Mouse (Mus musculus): ENCODE data around the gene Olfr316. TPM values are rescaled to one million over a fixed set of nuclear protein-coding genes. Genes with fewer than 3 reads are reported as not detected.

The Olfr316 gene
- polyA plus RNA-seq (2012; ENCODE audit: low replicate concordance): 0.12 TPM in 1 of 2 replicates, not detected in the other

GRCm38 (mm10) chr11:58752434-58752833, at the start of gene Olfr316:
TSS of gene Olfr316 (plus strand) at chr11:58752734.

GRCm38 (mm10) chr11:58723914-58724313, 28.6 kb upstream of the Olfr316 start, which contains the start of gene Olfr318:
TSS of gene Olfr318 (minus strand) at chr11:58724014.

DNA sequence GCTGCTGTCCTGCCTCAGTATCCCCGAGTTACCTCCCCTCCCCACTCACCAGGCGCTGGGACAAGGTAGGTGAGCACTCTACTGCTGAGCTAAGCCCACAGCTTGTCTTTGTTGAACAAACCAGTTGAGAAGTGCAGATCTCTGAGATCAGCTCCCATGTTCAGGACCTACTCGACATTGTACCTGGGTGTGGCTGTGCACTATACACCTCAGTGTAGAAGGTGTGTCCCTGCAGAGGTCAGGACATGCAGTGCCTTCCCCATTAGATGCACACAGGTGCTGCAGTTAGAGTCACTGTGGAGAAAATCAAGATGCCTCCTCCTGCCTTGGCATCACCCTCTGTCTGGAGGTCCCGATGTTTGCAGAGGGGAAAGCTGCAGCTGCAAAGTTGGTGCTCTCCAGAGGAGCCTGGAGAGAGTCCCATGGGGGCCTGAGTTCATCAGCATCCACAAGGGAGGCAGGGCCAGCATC, 13.7 kb upstream of the Olfr316 start, which contains the start of gene Olfr317:
Gene Olfr317, minus strand, starts transcription at position 421 of the 471 bp plus-strand sequence.

GRCm38 (mm10) chr11:58772888-58773287, 20.4 kb downstream of the Olfr316 start, which contains the start of gene Olfr315:
TSS of gene Olfr315 (plus strand) at chr11:58773188.

DNA sequence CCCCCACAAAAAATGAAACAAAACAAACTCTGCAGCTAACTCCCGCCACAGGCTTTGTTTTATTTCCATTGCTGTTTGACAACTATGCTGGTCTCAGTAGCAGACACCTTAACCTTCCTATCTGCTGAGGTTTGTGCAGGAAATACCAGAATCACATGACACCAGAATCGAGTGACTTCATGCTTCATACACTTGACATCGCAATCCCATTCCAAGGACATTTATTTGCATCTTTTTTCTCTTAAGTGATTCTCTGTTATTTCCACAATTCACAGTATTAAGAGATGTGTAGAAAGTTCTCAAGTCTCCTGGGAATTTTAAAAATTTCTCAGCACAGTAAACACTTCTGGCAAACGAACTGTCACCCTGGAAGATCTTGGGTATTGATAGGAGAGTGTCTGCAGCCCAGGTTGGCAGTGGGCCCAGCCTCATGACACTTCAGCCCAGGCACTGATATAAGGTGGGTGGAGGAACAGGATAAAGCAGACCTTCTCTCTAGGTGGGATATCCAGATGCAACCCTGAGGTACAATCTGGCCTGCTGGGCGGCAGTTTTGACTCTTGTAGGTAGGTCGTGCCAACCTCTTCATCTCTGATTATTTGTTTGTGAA, 30.1 kb downstream of the Olfr316 start, which contains the start of gene Olfr314:
Gene Olfr314, plus strand, starts transcription at position 473 of the 610 bp plus-strand sequence.

DNA sequence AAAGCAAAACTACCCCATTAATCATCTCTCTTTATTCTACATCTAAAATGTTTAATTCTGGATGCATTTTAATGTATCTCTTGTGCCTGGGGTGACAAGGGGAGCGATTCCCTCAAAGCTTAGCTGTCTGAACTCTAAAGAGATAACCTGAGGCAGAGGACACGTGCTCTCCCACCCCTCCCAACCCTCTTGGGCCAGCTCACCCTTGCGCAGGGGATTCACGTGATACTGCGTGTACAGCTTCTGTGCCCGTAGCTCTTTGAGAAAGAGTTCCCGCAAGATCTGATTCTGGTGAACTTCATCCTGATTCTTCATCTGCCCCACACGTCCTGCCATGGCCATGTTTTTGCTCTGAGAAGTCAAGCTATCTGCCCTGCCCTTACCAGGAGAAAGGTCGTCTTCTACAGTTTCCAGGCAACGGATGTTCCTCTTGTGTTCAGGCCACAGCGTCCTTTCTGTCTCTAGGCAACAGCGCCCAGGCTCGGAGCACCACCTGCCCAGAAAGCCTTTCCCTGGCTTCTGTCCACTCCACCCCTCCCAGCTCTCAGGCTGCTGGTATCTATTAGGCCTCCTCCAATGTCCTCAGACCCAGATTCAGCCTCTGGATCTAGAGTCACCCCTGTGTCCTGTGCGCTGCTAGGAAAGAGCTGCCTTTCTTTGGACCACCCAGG, 49.2 kb downstream of the Olfr316 start, which contains the start of gene Fam183b:
Gene Fam183b, minus strand, starts transcription at position 403 of the 671 bp plus-strand sequence.

Other genes with a start within 250 kb of the Olfr316 start
- gene Olfr330, start 217.9 kb upstream of the Olfr316 start, polyA plus RNA-seq (2012; ENCODE audit: low replicate concordance): not detected in 2 replicates
- gene Olfr329-ps, start 206.3 kb upstream of the Olfr316 start, polyA plus RNA-seq (2012; ENCODE audit: low replicate concordance): not detected in 2 replicates
- gene Olfr328, start 197.1 kb upstream of the Olfr316 start, polyA plus RNA-seq (2012; ENCODE audit: low replicate concordance): not detected in 2 replicates
- not detected in 2 replicates for gene Olfr224, start 182.2 kb upstream of the Olfr316 start, polyA plus RNA-seq (2012; ENCODE audit: low replicate concordance)
- not detected in 2 replicates for gene Olfr325, start 175.0 kb upstream of the Olfr316 start, polyA plus RNA-seq (2012; ENCODE audit: low replicate concordance)
- gene Olfr324, start 157.6 kb upstream of the Olfr316 start, polyA plus RNA-seq (2012; ENCODE audit: low replicate concordance): not detected in 2 replicates
- gene 2210407C18Rik, start 136.7 kb upstream of the Olfr316 start, polyA plus RNA-seq (2012; ENCODE audit: low replicate concordance): not detected in 2 replicates
- gene Olfr323, start 122.2 kb upstream of the Olfr316 start, polyA plus RNA-seq (2012; ENCODE audit: low replicate concordance): 0.18 TPM in 1 of 2 replicates, not detected in the other
- 0.15 and 5.6 TPM in 2 replicates for gene Trim58, start 112.3 kb upstream of the Olfr316 start, polyA plus RNA-seq (2012; ENCODE audit: low replicate concordance)
- 0.03 TPM in 1 of 2 replicates, not detected in the other for gene Olfr322, start 94.0 kb upstream of the Olfr316 start, polyA plus RNA-seq (2012; ENCODE audit: low replicate concordance)
- gene Olfr320, start 71.6 kb upstream of the Olfr316 start, polyA plus RNA-seq (2012; ENCODE audit: low replicate concordance): not detected in 2 replicates
- not detected in 2 replicates for gene Olfr319, start 53.6 kb upstream of the Olfr316 start, polyA plus RNA-seq (2012; ENCODE audit: low replicate concordance)
- gene Olfr318, start 28.7 kb upstream of the Olfr316 start, polyA plus RNA-seq (2012; ENCODE audit: low replicate concordance): not detected in 2 replicates
- not detected in 2 replicates for gene Olfr317, start 13.5 kb upstream of the Olfr316 start, polyA plus RNA-seq (2012; ENCODE audit: low replicate concordance)
- gene Olfr315, start 20.5 kb downstream of the Olfr316 start, polyA plus RNA-seq (2012; ENCODE audit: low replicate concordance): not detected in 2 replicates
- not detected in 2 replicates for gene Olfr314, start 30.2 kb downstream of the Olfr316 start, polyA plus RNA-seq (2012; ENCODE audit: low replicate concordance)
- gene Fam183b, start 49.2 kb downstream of the Olfr316 start, polyA plus RNA-seq (2012; ENCODE audit: low replicate concordance): not detected in 2 replicates
- gene Olfr313, start 62.3 kb downstream of the Olfr316 start, polyA plus RNA-seq (2012; ENCODE audit: low replicate concordance): not detected in 2 replicates
- not detected in 2 replicates for gene Olfr312, start 76.5 kb downstream of the Olfr316 start, polyA plus RNA-seq (2012; ENCODE audit: low replicate concordance)
- not detected in 2 replicates for gene Olfr311, start 86.5 kb downstream of the Olfr316 start, polyA plus RNA-seq (2012; ENCODE audit: low replicate concordance)
- gene Gm12258, start 94.4 kb downstream of the Olfr316 start, polyA plus RNA-seq (2012; ENCODE audit: low replicate concordance): 0.66 and 2.4 TPM in 2 replicates
- 0.34 and 0.92 TPM in 2 replicates for gene 2810021J22Rik, start 114.5 kb downstream of the Olfr316 start, polyA plus RNA-seq (2012; ENCODE audit: low replicate concordance)
- 0.98 and 1.1 TPM in 2 replicates for gene Zfp39, start 151.5 kb downstream of the Olfr316 start, polyA plus RNA-seq (2012; ENCODE audit: low replicate concordance)
- gene Btnl10, start 165.2 kb downstream of the Olfr316 start, polyA plus RNA-seq (2012; ENCODE audit: low replicate concordance): 0.17 and 21.0 TPM in 2 replicates
- 234 and 380 TPM in 2 replicates for gene Rnf187, start 186.2 kb downstream of the Olfr316 start, polyA plus RNA-seq (2012; ENCODE audit: low replicate concordance)
- gene Hist3h2ba, start 196.2 kb downstream of the Olfr316 start, polyA plus RNA-seq (2012; ENCODE audit: low replicate concordance): 9.7 and 14.2 TPM in 2 replicates
- 23.0 TPM in 1 of 2 replicates, not detected in the other for gene Hist3h2a, start 202.0 kb downstream of the Olfr316 start, polyA plus RNA-seq (2012; ENCODE audit: low replicate concordance)
- 0.25 and 8.9 TPM in 2 replicates for gene Trim17, start 202.0 kb downstream of the Olfr316 start, polyA plus RNA-seq (2012; ENCODE audit: low replicate concordance)
- 82.2 and 147 TPM in 2 replicates for gene Trim11, start 225.4 kb downstream of the Olfr316 start, polyA plus RNA-seq (2012; ENCODE audit: low replicate concordance)